Mouse (Mus musculus): ENCODE measurements around the gene Sfxn5. TPM values are rescaled to one million over a fixed set of nuclear protein-coding genes. Genes with fewer than 3 reads are reported as not detected.

Gene Sfxn5
- polyA plus RNA-seq, 2 experiments, result 0.77 to 1.2 TPM

- no peak overlapping the region for H3K4me2 ChIP-seq (ENCODE audit: low read depth)
- no peak for DNase-seq (ENCODE audit: low read depth in 3 of 3, low spot score in 3 of 3)
- no peaks in the 10 kb centered on the region for H3K36me3 ChIP-seq (replicated peaks; ENCODE audit: control insufficient read depth, insufficient read depth, low read depth)
- no peak overlapping the region for H3K9ac ChIP-seq (replicated peaks)
- H3K4me1 ChIP-seq (replicated peaks; ENCODE audit: control insufficient read depth in 2 of 2, insufficient read depth in 2 of 2, low read length in 1 of 2), result peaks cover 0 to 10% of the 10 kb centered on the region in 2 experiments; a peak in 1 of 4 replicates
- TF ChIP-seq CTCF (IDR thresholded peaks at IDR 0.05; ENCODE audit: low read depth) (no peak), EP300 (IDR thresholded peaks at IDR 0.05; ENCODE audit: low read depth) (no peak)
- no peak overlapping the region for H3K4me3 ChIP-seq (ENCODE audit: insufficient read depth in 1 of 2, low read depth in 2 of 2, low read length in 2 of 2)
- no peak overlapping the region for H3K27ac ChIP-seq
- H3K9me3 ChIP-seq (ENCODE audit: control insufficient read depth, low read length), result no peaks in the 10 kb centered on the region
- no peak for ATAC-seq (ENCODE audit: insufficient read depth)
- WGBS (ENCODE audit: insufficient replicate concordance), result 24% methylated on average over 1 of the region's 1 CpGs
- H3K27me3 ChIP-seq (ENCODE audit: control insufficient read depth, insufficient read depth, low read length), result no peaks in the 10 kb centered on the region; the same call in 1 of the 2 replicates
Observed at GRCm38 (mm10) chr6:85366387-85366786, 33.2 kb upstream of the Sfxn5 start.

DNA sequence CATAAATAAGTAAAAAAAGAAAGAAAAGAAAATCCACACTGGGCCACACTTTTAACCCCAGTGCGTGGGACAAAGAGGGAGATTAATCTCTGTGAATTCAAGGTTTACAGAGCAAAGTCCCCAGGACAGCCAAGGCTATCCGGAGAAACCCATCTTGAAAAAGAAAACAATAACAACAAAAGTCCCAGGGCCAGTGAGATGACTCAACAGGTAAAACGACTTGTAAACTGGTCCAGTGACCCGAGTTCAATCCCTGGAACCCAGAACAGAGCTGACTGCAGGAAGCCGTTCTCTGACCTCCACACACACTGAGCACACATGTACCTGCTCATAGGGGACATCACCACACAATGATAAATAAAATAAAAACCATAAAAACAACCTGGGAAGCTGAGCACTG, 31.2 kb upstream of the Sfxn5 start:
- WGBS (ENCODE audit: insufficient replicate concordance), result 52% methylated on average over 5 of the region's 5 CpGs
- Histone ChIP-seq H3K36me3 (replicated peaks; ENCODE audit: control insufficient read depth, insufficient read depth, low read depth) (no peaks in the 10 kb centered on the region), H3K9me3 (ENCODE audit: control insufficient read depth, low read length) (no peaks in the 10 kb centered on the region), H3K27me3 (ENCODE audit: control insufficient read depth, insufficient read depth, low read length) (no peaks in the 10 kb centered on the region), H3K4me1 (replicated peaks; ENCODE audit: control insufficient read depth in 2 of 2, insufficient read depth in 2 of 2, low read length in 1 of 2) (peaks cover 0 to 10% of the 10 kb centered on the region in 2 experiments; a peak in 1 of 4 replicates), H3K4me3 (ENCODE audit: insufficient read depth in 1 of 2, low read depth in 2 of 2, low read length in 2 of 2) (no peak overlapping the region), H3K4me2 (ENCODE audit: low read depth) (no peak overlapping the region), H3K9ac (replicated peaks) (no peak overlapping the region), H3K27ac (no peak overlapping the region)
- no peak for TF ChIP-seq EP300 (IDR thresholded peaks at IDR 0.05; ENCODE audit: low read depth)
- TF ChIP-seq CTCF (IDR thresholded peaks at IDR 0.05; ENCODE audit: low read depth), result no peak
- ATAC-seq (ENCODE audit: insufficient read depth) (no peak), DNase-seq (ENCODE audit: low read depth in 3 of 3, low spot score in 3 of 3) (no peak)

DNA sequence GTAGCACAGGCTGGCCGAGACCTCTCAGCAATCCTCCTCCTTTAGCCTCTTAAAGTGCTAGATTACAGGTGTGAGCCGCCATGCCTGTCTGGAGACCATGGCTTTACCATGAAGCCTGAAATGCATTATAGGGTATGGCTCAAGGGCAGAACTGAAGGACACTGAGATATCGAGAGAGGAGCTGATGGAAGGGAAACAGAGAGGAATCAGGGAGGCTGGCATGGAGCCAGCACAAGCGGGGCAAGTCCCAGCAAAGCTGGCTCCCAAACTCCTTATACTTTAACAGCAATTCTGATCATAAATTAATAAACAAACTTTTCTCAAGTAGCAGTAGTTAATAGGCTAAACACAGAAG, 30.7 kb upstream of the Sfxn5 start:
- Histone ChIP-seq H3K27ac (no peak overlapping the region), H3K9me3 (ENCODE audit: control insufficient read depth, low read length) (no peaks in the 10 kb centered on the region), H3K9ac (replicated peaks) (no peak overlapping the region), H3K4me1 (replicated peaks; ENCODE audit: control insufficient read depth in 2 of 2, insufficient read depth in 2 of 2, low read length in 1 of 2) (peaks cover 0 to 10% of the 10 kb centered on the region in 2 experiments; a peak in 1 of 4 replicates), H3K27me3 (ENCODE audit: control insufficient read depth, insufficient read depth, low read length) (no peaks in the 10 kb centered on the region), H3K36me3 (replicated peaks; ENCODE audit: control insufficient read depth, insufficient read depth, low read depth) (no peaks in the 10 kb centered on the region), H3K4me3 (ENCODE audit: insufficient read depth in 1 of 2, low read depth in 2 of 2, low read length in 2 of 2) (no peak overlapping the region), H3K4me2 (ENCODE audit: low read depth) (no peak overlapping the region)
- DNase-seq (ENCODE audit: low read depth in 3 of 3, low spot score in 3 of 3) (no peak), ATAC-seq (ENCODE audit: insufficient read depth) (no peak)
- TF ChIP-seq EP300 (IDR thresholded peaks at IDR 0.05; ENCODE audit: low read depth) (no peak), CTCF (IDR thresholded peaks at IDR 0.05; ENCODE audit: low read depth) (no peak)
- 66% methylated on average over 4 of the region's 4 CpGs for WGBS (ENCODE audit: insufficient replicate concordance)

- Histone ChIP-seq H3K36me3 (replicated peaks; ENCODE audit: control insufficient read depth, insufficient read depth, low read depth) (no peaks in the 10 kb centered on the region), H3K27me3 (ENCODE audit: control insufficient read depth, insufficient read depth, low read length) (no peaks in the 10 kb centered on the region), H3K9ac (replicated peaks) (no peak overlapping the region), H3K4me3 (ENCODE audit: insufficient read depth in 1 of 2, low read depth in 2 of 2, low read length in 2 of 2) (no peak overlapping the region), H3K9me3 (ENCODE audit: control insufficient read depth, low read length) (no peaks in the 10 kb centered on the region), H3K4me1 (replicated peaks; ENCODE audit: control insufficient read depth in 2 of 2, insufficient read depth in 2 of 2, low read length in 1 of 2) (peaks cover 0 to 10% of the 10 kb centered on the region in 2 experiments; a peak in 1 of 4 replicates), H3K4me2 (ENCODE audit: low read depth) (no peak overlapping the region), H3K27ac (no peak overlapping the region)
- WGBS (ENCODE audit: insufficient replicate concordance), result 71% methylated on average over 5 of the region's 5 CpGs
- no peak for DNase-seq (ENCODE audit: low read depth in 3 of 3, low spot score in 3 of 3)
- ATAC-seq (ENCODE audit: insufficient read depth), result no peak
- TF ChIP-seq EP300 (IDR thresholded peaks at IDR 0.05; ENCODE audit: low read depth) (no peak), CTCF (IDR thresholded peaks at IDR 0.05; ENCODE audit: low read depth) (no peak)
Observed at GRCm38 (mm10) chr6:85363231-85363905, 30.1 kb upstream of the Sfxn5 start.

DNA sequence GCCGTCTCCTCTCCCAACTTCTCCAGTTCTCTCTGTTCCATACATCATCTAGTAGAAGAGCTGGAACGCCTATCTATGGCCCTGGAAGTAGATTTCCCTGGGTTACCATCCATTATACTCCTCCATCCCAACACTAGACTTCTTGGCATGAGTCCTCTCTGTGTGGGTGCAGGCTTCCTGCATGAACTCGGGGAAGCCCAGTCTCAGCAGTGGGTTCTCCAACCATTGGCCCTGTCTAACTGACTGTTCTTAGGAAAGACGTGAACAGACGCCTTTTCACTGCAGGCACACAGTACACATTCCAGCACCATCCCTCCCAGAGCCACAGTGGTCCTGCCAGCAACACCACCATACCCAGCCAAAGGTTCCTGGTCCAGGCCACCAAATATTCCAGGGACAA, 29.4 kb upstream of the Sfxn5 start:
- Histone ChIP-seq H3K4me3 (ENCODE audit: insufficient read depth in 1 of 2, low read depth in 2 of 2, low read length in 2 of 2) (no peak overlapping the region), H3K36me3 (replicated peaks; ENCODE audit: control insufficient read depth, insufficient read depth, low read depth) (no peaks in the 10 kb centered on the region), H3K27me3 (ENCODE audit: control insufficient read depth, insufficient read depth, low read length) (no peaks in the 10 kb centered on the region), H3K27ac (no peak overlapping the region), H3K4me1 (replicated peaks; ENCODE audit: control insufficient read depth in 2 of 2, insufficient read depth in 2 of 2, low read length in 1 of 2) (peaks cover 0 to 7% of the 10 kb centered on the region in 2 experiments; a peak in 1 of 4 replicates), H3K9ac (replicated peaks) (no peak overlapping the region), H3K9me3 (ENCODE audit: control insufficient read depth, low read length) (no peaks in the 10 kb centered on the region), H3K4me2 (ENCODE audit: low read depth) (no peak overlapping the region)
- WGBS (ENCODE audit: insufficient replicate concordance), result 69% methylated on average over 5 of the region's 5 CpGs
- DNase-seq (ENCODE audit: low read depth in 3 of 3, low spot score in 3 of 3) (no peak), ATAC-seq (ENCODE audit: insufficient read depth) (no peak)
- TF ChIP-seq EP300 (IDR thresholded peaks at IDR 0.05; ENCODE audit: low read depth) (no peak), CTCF (IDR thresholded peaks at IDR 0.05; ENCODE audit: low read depth) (no peak)

Data from liver, embryonic 14.5 days (tissue).